Mouse (Mus musculus) CH12.LX (cell line): ENCODE measurements around the gene Olfr1410.

Experiments used
- E2F4 ChIP-seq: IDR thresholded peaks from 2 replicates; pipeline ENCODE4 v1.6.1; 2011; ENCODE audit warnings: low read depth, low read length, improper control_type of control experiment; ENCODE audit not compliant: insufficient replicate concordance
- EP300 ChIP-seq: IDR thresholded peaks from 2 replicates; pipeline ENCODE4 v1.6.1; 2011; ENCODE audit warnings: low read length, improper control_type of control experiment
- MAFK ChIP-seq: IDR thresholded peaks from 2 replicates; pipeline ENCODE4 v1.6.1; 2011; ENCODE audit warnings: low read length, improper control_type of control experiment; ENCODE audit not compliant: insufficient replicate concordance
- MYC ChIP-seq: IDR thresholded peaks from 2 replicates; pipeline ENCODE4 v1.6.1; 2011; ENCODE audit warnings: low read depth, mild to moderate bottlenecking, improper control_type of control experiment, low read length
- POLR2A ChIP-seq: IDR thresholded peaks from 2 replicates; pipeline ENCODE4 v1.6.1; 2011; ENCODE audit warnings: low read depth, mild to moderate bottlenecking, improper control_type of control experiment, low read length
- POLR2AphosphoS2 ChIP-seq: IDR thresholded peaks from 2 replicates; pipeline ENCODE4 v1.6.1; 2011; ENCODE audit warnings: low read depth, low read length, improper control_type of control experiment
- USF1 ChIP-seq: IDR thresholded peaks from 2 replicates; pipeline ENCODE4 v1.6.1; 2014; ENCODE audit warnings: low read depth, mild to moderate bottlenecking, inconsistent platforms, low read length, improper control_type of control experiment

DNA sequence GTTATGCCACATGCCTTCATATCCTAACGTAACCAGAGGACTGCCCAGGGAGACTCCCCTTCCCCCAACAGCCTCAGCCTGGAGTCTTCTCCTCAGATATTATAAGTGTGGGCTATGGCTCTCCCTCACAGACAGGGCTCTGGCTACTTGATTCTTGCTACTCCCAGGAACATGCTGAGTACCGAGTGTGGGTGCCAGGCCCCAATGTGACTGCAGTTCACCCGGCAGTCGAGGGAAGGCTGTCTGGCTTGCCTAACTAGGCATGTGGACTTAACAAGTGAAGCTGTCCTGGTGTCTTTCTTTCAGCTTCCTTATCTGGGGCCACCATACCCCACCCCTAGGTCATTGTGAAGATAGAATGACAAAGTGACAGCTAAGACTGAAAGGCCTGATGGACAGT lies 38.1 kb downstream of the Olfr1410 start:
- TF ChIP-seq POLR2AphosphoS2 (no peak), EP300 (no peak), USF1 (no peak), POLR2A (no peak), MYC (no peak), MAFK (no peak), E2F4 (no peak)
